20 mouse cellular contexts compared by ENCODE assay signal in the genomic region with DNA sequence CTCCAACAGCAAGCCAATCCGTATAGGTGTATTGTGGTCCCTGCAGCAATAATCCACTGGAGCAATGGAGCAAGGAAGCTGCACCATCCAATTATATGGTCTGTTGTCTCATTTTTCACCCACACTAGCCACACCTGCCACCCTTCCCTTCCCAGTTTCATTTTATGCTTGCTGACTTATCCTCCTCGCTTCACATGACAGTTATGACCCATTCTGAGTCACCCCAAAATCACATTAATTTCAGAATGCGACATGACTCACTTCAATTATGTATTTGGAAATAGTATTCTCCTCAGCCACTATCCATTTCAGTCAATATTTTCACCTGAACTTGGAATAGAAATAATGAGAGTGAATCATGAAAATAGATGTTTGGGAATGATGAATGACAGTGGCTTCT.
A peak's percentile ranks its signal among the peaks of the same experiment; 100 is the strongest.
DNase-seq lines count a peak whose midpoint lies in the region; TF ChIP-seq lines count a peak whose summit lies in the region.
"Had no signal": no experiment of that assay in that cellular context is flagged by ENCODE, and none has a peak within 500 bp of the region (broad histone marks: within the 10 kb centered on the region; RNA-seq: fewer than 3 reads in every experiment).

No protein-coding gene starts in this region.

- no peaks in the 10 kb centered on the region for H3K79me2 ChIP-seq in myocyte (ENCODE audit: control insufficient read depth, insufficient read depth)

- H3K36me3 ChIP-seq in myocyte (ENCODE audit: control insufficient read depth, insufficient read depth): no peaks in the 10 kb centered on the region
- H3K36me3 ChIP-seq: embryonic facial prominence, embryonic 12.5 days; forebrain, embryonic 15.5 days; G1E; heart, embryonic 15.5 days had no signal

- peak; percentile 1 for DNase-seq in adrenal gland, adult 8-10 months
- no peak for DNase-seq in adrenal gland, postnatal 14 days
- peak; percentile 9 for DNase-seq in 3134 (ENCODE audit: extremely low read depth, insufficient read length, low spot score)
- peak; percentile 54 for DNase-seq in Muller cell, postnatal 12 days (ENCODE audit: inconsistent ontology term)
- DNase-seq in heart, adult 11 months: no peak
- no peak for DNase-seq in right cerebral cortex, postnatal 14 days
- DNase-seq: adrenal gland, postnatal 10 days; cerebellum, adult 2 months; cerebellum, postnatal 14 days; gastrocnemius, postnatal 10 days; heart, adult 2 months; heart, postnatal 14 days had no signal

- H3K27me3 ChIP-seq in myocyte (ENCODE audit: control insufficient read depth, insufficient read depth, insufficient read length): no peaks in the 10 kb centered on the region
- H3K27me3 ChIP-seq: embryonic facial prominence, embryonic 12.5 days; forebrain, embryonic 15.5 days; heart, embryonic 15.5 days; Patski had no signal

- H3ac ChIP-seq in myocyte (ENCODE audit: control insufficient read depth, insufficient read length): no peak overlapping the region

- TF ChIP-seq POLR2A in myocyte (IDR thresholded peaks at IDR 0.05; ENCODE audit: insufficient read length, low read depth): no peak

- H3K4me3 ChIP-seq in myocyte: no peak overlapping the region
- H3K4me3 ChIP-seq: embryonic facial prominence, embryonic 12.5 days; forebrain, embryonic 15.5 days; heart, adult 2 months; heart, embryonic 15.5 days had no signal

- no peak overlapping the region for H3K4me2 ChIP-seq in myocyte (ENCODE audit: low read depth)
- H3K4me2 ChIP-seq: embryonic facial prominence, embryonic 12.5 days; forebrain, embryonic 15.5 days; heart, embryonic 11.5 days; heart, embryonic 15.5 days; hindbrain, embryonic 14.5 days had no signal

TF ChIP-seq in myocyte, 11 proteins besides CTCF, POLR2A, EP300 and RAD21:
- TF ChIP-seq TCF12 (IDR thresholded peaks at IDR 0.05; ENCODE audit: insufficient read depth, poor library complexity, severe bottlenecking) (no peak), SRF (IDR thresholded peaks at IDR 0.05; ENCODE audit: control insufficient read depth, insufficient read length, low read depth) (no peak), MYOD1 (IDR thresholded peaks at IDR 0.05; ENCODE audit: control insufficient read depth in 1 of 3, insufficient read length in 2 of 3, low read depth in 2 of 3) (peak in 2 of 3 experiments; percentile 28 to 70), MAX (IDR thresholded peaks at IDR 0.05; ENCODE audit: low read depth) (no peak), USF1 (IDR thresholded peaks at IDR 0.05; ENCODE audit: low read depth) (peak; percentile 68), E2F4 (IDR thresholded peaks at IDR 0.05; ENCODE audit: insufficient read depth) (no peak), TCF3 (IDR thresholded peaks at IDR 0.05; ENCODE audit: insufficient read length, low read depth) (no peak), REST (IDR thresholded peaks at IDR 0.05; ENCODE audit: insufficient read depth, insufficient read length) (no peak), MYOG (IDR thresholded peaks at IDR 0.05; ENCODE audit: control insufficient read depth in 1 of 3, insufficient read depth in 1 of 3, insufficient read length in 2 of 3, low read depth in 2 of 3) (no peak), POLR2AphosphoS2 (IDR thresholded peaks at IDR 0.05; ENCODE audit: insufficient read length, low read depth) (no peak), CEBPB (IDR thresholded peaks at IDR 0.05; ENCODE audit: insufficient read depth, poor library complexity, severe bottlenecking) (no peak; the same call in 1 of the 2 replicates)

Comparison
In these comparisons a context has a peak if more than half of its experiments do, and no peak if none do; other contexts are left out.
1. DNase-seq: peak in adrenal gland, adult 8-10 months (single experiment), 3134 (single experiment) and Muller cell, postnatal 12 days (single experiment); none in adrenal gland, postnatal 14 days (single experiment), heart, adult 11 months (single experiment) and right cerebral cortex, postnatal 14 days (single experiment).